Mouse (Mus musculus) ES-E14 (cell line): ENCODE measurements around the gene Ttf1. TPM values are rescaled to one million over a fixed set of nuclear protein-coding genes. Genes with fewer than 3 reads are reported as not detected.

ENCODE experiments used
- DNase-seq: peaks from one replicate; pipeline ENCODE4 v3.0.0-alpha.2; 2013; ENCODE audit warnings: low read depth, low spot score
- H3K27ac ChIP-seq: 2 replicates; pipeline ENCODE4 v1.5.1; 2012; ENCODE audit warnings: low read depth, mild to moderate bottlenecking, low read length, moderate library complexity, mixed read lengths; ENCODE audit not compliant: poor library complexity, insufficient read depth, severe bottlenecking
- H3K36me3 ChIP-seq: 2 replicates; pipeline ENCODE4 v1.6.1; 2012; ENCODE audit warnings: mild to moderate bottlenecking, low read length, moderate library complexity, mixed read lengths; ENCODE audit not compliant: control insufficient read depth, poor library complexity, insufficient read depth, severe bottlenecking
- H3K4me1 ChIP-seq, 2 experiments: fragments of 150-350 bp in 1 of 2; sonication (generic) in 1 of 2; 2 replicates each; pipeline ENCODE4 v1.6.1; 2012; ENCODE audit warnings: low read length in 2 of 2, mild to moderate bottlenecking in 1 of 2, mixed read lengths in 1 of 2; ENCODE audit not compliant: control insufficient read depth in 2 of 2, insufficient read depth in 2 of 2, poor library complexity in 1 of 2
- H3K4me3 ChIP-seq, 2 experiments: fragments of 150-350 bp in 1 of 2; sonication (generic) in 1 of 2; 2 replicates each; pipeline ENCODE4 v1.5.1; 2012; ENCODE audit warnings: low read length in 2 of 2, low read depth in 1 of 2, mild to moderate bottlenecking in 1 of 2, mixed read lengths in 1 of 2; ENCODE audit not compliant: insufficient read depth in 1 of 2, poor library complexity in 1 of 2, severe bottlenecking in 1 of 2
- H3K9ac ChIP-seq: 2 replicates; pipeline ENCODE4 v1.6.1; 2012; ENCODE audit warnings: low read depth, mild to moderate bottlenecking, low read length, mixed read lengths; ENCODE audit not compliant: poor library complexity, insufficient read depth, severe bottlenecking
- H3K9me3 ChIP-seq: fragments of 150-350 bp; sonication (generic); 2 replicates; pipeline ENCODE4 v1.6.1; 2012; ENCODE audit warnings: low read depth, mild to moderate bottlenecking, low read length; ENCODE audit not compliant: control insufficient read depth, insufficient read depth
- CHD2 ChIP-seq: IDR thresholded peaks from 2 replicates; pipeline ENCODE4 v1.6.1; 2014; ENCODE audit warnings: mild to moderate bottlenecking, low read depth, low read length, inconsistent platforms
- HCFC1 ChIP-seq: IDR thresholded peaks from 2 replicates; pipeline ENCODE4 v1.6.1; 2012; ENCODE audit warnings: low read length, inconsistent platforms, borderline replicate concordance; ENCODE audit not compliant: insufficient read depth
- MAFK ChIP-seq: IDR thresholded peaks from 2 replicates; pipeline ENCODE4 v1.6.1; 2014; ENCODE audit warnings: mild to moderate bottlenecking, low read depth, low read length, inconsistent platforms; ENCODE audit not compliant: insufficient read depth
- ZC3H11A ChIP-seq: IDR thresholded peaks from 2 replicates; pipeline ENCODE4 v1.6.1; 2012; ENCODE audit warnings: low read depth, mild to moderate bottlenecking, inconsistent platforms, low read length, borderline replicate concordance
- ZNF384 ChIP-seq: IDR thresholded peaks from 2 replicates; pipeline ENCODE4 v1.6.1; 2012; ENCODE audit warnings: low read depth, low read length, inconsistent platforms
- in situ Hi-C, 2 experiments: fragments of 600-800 bp; cut with MboI; formaldehyde crosslinking; loops; one replicate each; pipeline ENCODE4 v1.15.1; 2025; ENCODE audit warnings: low sequenced_read_pairs in 2 of 2, inconsistent platforms in 1 of 2; ENCODE audit not compliant: unreplicated experiment in 2 of 2
- total RNA-seq: library from RNA; depleted of rRNA; stranded (reverse); fragments of 300-350 nt; gene quantifications from 2 replicates; pipeline ENCODE4 v1.2.3, GENCODE M21; 2012

Gene Ttf1
- total RNA-seq, 1 experiment: 21.0 TPM

DNA sequence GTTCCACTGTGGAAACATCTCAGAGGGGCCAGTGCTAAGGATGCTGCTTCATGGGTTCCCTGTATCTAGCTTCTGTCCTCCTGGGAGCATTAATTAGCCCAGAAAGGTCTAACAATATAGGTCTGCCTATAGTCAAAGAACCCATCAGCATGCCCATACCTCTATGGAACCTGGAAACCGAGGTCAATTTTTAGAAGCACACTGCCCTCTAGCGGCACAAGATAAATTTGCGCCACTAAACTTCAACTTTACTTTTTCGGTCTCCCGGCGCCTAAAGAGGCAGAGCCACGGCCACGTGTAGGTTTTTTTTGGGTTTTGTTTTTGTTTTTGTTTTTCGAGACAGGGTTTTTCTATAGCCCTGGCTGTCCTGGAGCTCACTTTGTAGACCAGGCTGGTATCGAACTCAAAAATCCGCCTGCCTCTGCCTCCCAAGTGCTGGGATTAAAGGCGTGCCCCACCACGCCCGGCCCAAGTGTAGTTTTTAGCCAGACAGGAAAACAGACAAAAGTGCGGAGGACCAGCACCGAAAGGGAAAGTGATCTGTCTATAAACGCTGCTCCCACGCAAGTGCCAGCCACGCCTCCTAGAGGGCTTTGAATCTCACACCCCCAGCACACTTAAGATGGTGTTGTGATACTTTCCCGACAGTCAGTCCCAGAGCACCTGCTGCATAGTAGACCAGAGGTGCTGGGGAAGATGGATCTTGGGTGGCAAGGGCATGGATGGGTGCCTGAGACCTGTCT, 6.1 kb upstream of the Ttf1 start:
- no peak for TF ChIP-seq CHD2
- TF ChIP-seq ZNF384: no peak
- no peak for TF ChIP-seq HCFC1
- no peak for TF ChIP-seq MAFK
- peak; percentile 27; the same call in 1 of the 2 replicates for TF ChIP-seq ZC3H11A
- no peaks in the 10 kb centered on the region for H3K36me3 ChIP-seq
- H3K4me3 ChIP-seq: peak overlapping the region; percentile 65 to 79
- peak overlapping the region; percentile 75 for H3K9ac ChIP-seq
- H3K9me3 ChIP-seq: no peaks in the 10 kb centered on the region
- in situ Hi-C loops: loop anchor here (5.0 to 10.0 kb wide), 3 partner anchors 129 to 299 kb away; no protein-coding TSS in a partner anchor
- no peak for DNase-seq
- H3K27ac ChIP-seq: no peak overlapping the region
- H3K4me1 ChIP-seq: no peaks in the 10 kb centered on the region

DNA sequence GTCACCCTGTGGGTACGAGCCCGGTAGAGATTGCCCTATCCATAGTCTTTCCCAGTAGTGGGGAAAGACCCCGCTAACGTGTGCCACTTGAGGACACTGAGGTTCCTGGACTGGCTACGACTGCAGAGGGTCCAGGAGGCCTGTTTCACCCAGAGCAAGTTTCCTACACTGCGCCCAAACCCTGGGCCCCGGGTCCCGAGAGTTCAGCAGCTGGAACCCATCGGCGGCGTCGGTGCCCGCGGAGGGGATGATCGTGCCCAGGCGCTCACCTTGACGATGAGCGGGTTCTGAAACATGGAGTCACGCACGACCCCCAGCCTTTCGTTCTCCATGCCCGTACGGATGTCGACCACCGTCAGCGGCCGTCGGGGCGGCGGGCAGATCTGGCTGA, 5.5 kb upstream of the Ttf1 start:
- H3K4me1 ChIP-seq: no peaks in the 10 kb centered on the region
- H3K36me3 ChIP-seq: no peaks in the 10 kb centered on the region
- no peaks in the 10 kb centered on the region for H3K9me3 ChIP-seq
- H3K4me3 ChIP-seq: peak overlapping the region; percentile 65 to 79
- H3K9ac ChIP-seq: peak overlapping the region; percentile 75
- DNase-seq: no peak
- TF ChIP-seq MAFK: no peak
- TF ChIP-seq ZNF384: no peak
- TF ChIP-seq HCFC1: no peak
- TF ChIP-seq ZC3H11A: no peak
- TF ChIP-seq CHD2: no peak
- H3K27ac ChIP-seq: no peak overlapping the region
- in situ Hi-C loops: loop anchor here (5.0 to 10.0 kb wide), 3 partner anchors 130 to 300 kb away; no protein-coding TSS in a partner anchor

DNA sequence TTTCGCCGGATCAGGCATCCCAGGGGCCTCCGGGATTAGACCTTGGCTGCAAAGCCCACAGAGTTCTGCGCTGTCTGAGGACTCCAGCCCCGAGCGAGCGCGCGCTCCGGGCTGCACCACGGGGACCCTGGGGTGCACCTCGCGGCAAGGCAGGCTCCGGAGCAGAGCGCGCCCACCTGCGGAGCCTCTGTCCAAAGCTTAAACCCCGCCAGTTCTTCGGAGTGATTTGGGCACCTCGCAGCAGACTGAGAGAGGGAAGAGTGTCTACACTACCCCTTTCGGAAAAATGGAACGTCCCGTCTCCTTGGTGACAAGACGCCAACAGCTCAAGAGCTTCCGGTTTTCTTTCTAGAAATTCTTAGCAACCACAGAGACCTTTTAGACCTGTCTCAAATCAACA, 5.1 kb upstream of the Ttf1 start, which contains the start of gene Cfap77:
Gene Cfap77 (minus strand): TSS at position 76 of the 400 bp plus-strand sequence.
- TF ChIP-seq ZNF384 (no peak), CHD2 (no peak), MAFK (no peak), HCFC1 (0 out of 2 replicates have a peak, but pooled peaks have one; percentile 48), ZC3H11A (no peak)
- Histone ChIP-seq H3K27ac (no peak within 1 kb of the TSS), H3K9me3 (no peaks in the 10 kb centered on the region), H3K9ac (peak within 1 kb of the TSS; percentile 75), H3K4me3 (peak within 1 kb of the TSS; percentile 65 to 79), H3K36me3 (no peaks in the 10 kb centered on the region), H3K4me1 (no peaks in the 10 kb centered on the region)
- in situ Hi-C loops: loop anchor here (5.0 to 10.0 kb wide), 3 partner anchors 130 to 300 kb away; no protein-coding TSS in a partner anchor
- DNase-seq: peak; percentile 81

DNA sequence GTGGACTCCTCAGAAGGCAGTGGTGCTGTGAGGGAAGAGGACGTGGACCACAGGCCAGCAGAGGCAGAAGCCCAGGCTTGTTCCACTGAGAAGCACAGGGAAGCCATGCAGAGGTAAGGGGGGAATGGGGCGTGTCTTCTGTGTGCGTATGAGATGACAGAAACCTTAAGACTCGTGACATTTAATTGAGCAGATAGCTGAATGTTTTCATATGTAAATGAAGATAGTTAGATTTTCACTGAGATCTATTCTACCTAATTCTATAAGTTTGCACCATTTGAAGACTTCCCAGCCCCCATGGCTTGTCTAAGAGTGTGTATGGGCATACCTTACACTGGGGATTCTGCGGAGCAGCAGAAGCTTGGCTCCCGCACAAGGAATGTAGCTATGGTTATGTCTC, 5.7 kb downstream of the Ttf1 start:
- peaks cover 4 to 9% of the 10 kb centered on the region in 2 experiments; a peak in 3 of 4 replicates for H3K4me1 ChIP-seq
- DNase-seq: no peak
- peak overlapping the region; percentile 50; the same call in 1 of the 2 replicates for H3K9ac ChIP-seq
- in situ Hi-C loops: no loop called here
- H3K27ac ChIP-seq: peak overlapping the region; percentile 79
- H3K4me3 ChIP-seq: peak overlapping the region in 1 of 2 experiments; percentile 24; a peak in 1 of 4 replicates
- peaks cover 23% of the 10 kb centered on the region for H3K36me3 ChIP-seq
- no peak for TF ChIP-seq MAFK
- no peak for TF ChIP-seq HCFC1
- no peak for TF ChIP-seq ZNF384
- TF ChIP-seq CHD2: no peak
- no peak for TF ChIP-seq ZC3H11A
- H3K9me3 ChIP-seq: no peaks in the 10 kb centered on the region
